Mouse (Mus musculus): ENCODE data around the gene Fam168a. TPM values are rescaled to one million over a fixed set of nuclear protein-coding genes. Genes with fewer than 3 reads are reported as not detected.
A peak's percentile ranks its signal among the peaks of the same experiment; 100 is the strongest.

The Fam168a gene
- 29.4 and 35.4 TPM in 2 replicates for polyA plus RNA-seq (2016; fragmentation: Nextera tagmentation; extraction: Ambion mirVana)

GRCm38 (mm10) chr7:100706143-100706841 is at the start of gene Fam168a:
Gene Fam168a, plus strand, starts transcription at chr7:100706635.
- H3K27me3 ChIP-seq (ENCODE audit: insufficient read depth, poor library complexity, severe bottlenecking) = no peaks in the 10 kb centered on the region
- 0% methylated on average over 35 of the region's 37 CpGs for WGBS

GRCm38 (mm10) chr7:100656739-100657138 is 49.7 kb upstream of the Fam168a start:
- Histone ChIP-seq H3K27me3 (ENCODE audit: insufficient read depth, poor library complexity, severe bottlenecking) (peaks cover 2% of the 10 kb centered on the region; the same call in 1 of the 2 replicates), H3K36me3 (no peaks in the 10 kb centered on the region), H3K27ac (peak overlapping the region; percentile 45), H3K4me3 (no peak overlapping the region), H3K4me1 (peaks cover 26% of the 10 kb centered on the region), H3K9me3 (no peaks in the 10 kb centered on the region)
- DNase-seq (ENCODE audit: low spot score) = peak; percentile 73
- 25% methylated on average over 5 of the region's 5 CpGs for WGBS

More at GRCm38 (mm10) chr7:100706143-100706841, at the start of gene Fam168a:
- Histone ChIP-seq H3K4me1 (peaks cover 14% of the 10 kb centered on the region), H3K9me3 (no peaks in the 10 kb centered on the region), H3K27ac (peak within 1 kb of the TSS; percentile 98), H3K4me3 (peak within 1 kb of the TSS; percentile 95), H3K36me3 (no peaks in the 10 kb centered on the region)
- peak; percentile 98 for DNase-seq (ENCODE audit: low spot score)

- DNase-seq (ENCODE audit: low spot score) = no peak
- Histone ChIP-seq H3K27ac (no peak overlapping the region), H3K4me1 (peaks cover 29% of the 10 kb centered on the region), H3K4me3 (peak overlapping the region; percentile 35; the same call in 1 of the 2 replicates), H3K36me3 (no peaks in the 10 kb centered on the region), H3K27me3 (ENCODE audit: insufficient read depth, poor library complexity, severe bottlenecking) (peaks cover 8% of the 10 kb centered on the region; the same call in 1 of the 2 replicates), H3K9me3 (no peaks in the 10 kb centered on the region)
- 30% methylated on average over 18 of the region's 18 CpGs for WGBS
Measured at GRCm38 (mm10) chr7:100658093-100658578, 48.3 kb upstream of the Fam168a start.

DNA sequence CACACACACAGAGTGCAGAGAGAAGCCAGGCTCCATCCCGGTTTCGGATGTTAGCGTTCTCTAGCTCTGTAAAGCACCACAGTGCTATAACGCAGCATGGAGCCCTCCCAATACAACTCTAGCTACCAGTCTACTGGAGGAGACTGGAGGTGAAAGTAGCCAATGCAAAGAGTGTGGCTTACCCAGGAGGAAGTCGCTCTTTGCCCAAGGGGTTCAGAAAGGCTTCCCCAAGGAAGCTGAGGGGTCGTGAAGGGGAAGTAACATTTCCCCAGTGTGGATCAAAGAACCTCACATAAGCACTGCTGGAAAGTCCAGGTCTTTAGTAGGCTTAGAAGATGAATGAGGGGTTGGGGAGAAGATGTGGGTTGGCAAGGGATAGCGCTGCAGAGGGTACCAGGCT is 45.2 kb upstream of the Fam168a start:
- H3K27ac ChIP-seq = no peak overlapping the region
- peaks cover 30% of the 10 kb centered on the region for H3K4me1 ChIP-seq
- WGBS = 83% methylated on average over 7 of the region's 7 CpGs
- no peak for DNase-seq (ENCODE audit: low spot score)
- peaks cover 8% of the 10 kb centered on the region; the same call in 1 of the 2 replicates for H3K27me3 ChIP-seq (ENCODE audit: insufficient read depth, poor library complexity, severe bottlenecking)
- no peaks in the 10 kb centered on the region for H3K36me3 ChIP-seq
- no peak overlapping the region for H3K4me3 ChIP-seq
- H3K9me3 ChIP-seq = no peaks in the 10 kb centered on the region

DNA sequence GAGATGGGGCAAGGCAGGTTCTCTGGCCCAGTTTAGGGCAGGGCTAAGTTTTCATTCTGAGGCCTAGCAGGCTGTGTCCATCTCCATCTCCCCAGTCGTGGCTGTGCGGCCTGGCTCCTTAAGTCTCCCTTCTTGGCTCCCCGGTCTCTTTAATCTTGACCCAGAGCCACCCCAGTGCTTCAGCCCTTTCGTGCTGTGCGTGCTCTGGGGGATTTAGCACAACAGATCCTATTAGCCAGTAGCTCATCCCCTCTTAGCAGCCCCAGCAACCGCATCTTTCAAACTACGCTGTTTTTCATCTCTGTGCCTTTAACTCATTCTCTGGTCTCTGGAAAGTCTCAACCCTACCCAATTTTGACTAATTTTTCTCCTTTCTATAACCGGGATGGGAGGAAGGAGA is 44.2 kb upstream of the Fam168a start, which contains the start of gene Plekhb1:
Plekhb1 (minus strand) TSS at position 184 of the 400 bp plus-strand sequence.
- no peaks in the 10 kb centered on the region for H3K36me3 ChIP-seq

DNA sequence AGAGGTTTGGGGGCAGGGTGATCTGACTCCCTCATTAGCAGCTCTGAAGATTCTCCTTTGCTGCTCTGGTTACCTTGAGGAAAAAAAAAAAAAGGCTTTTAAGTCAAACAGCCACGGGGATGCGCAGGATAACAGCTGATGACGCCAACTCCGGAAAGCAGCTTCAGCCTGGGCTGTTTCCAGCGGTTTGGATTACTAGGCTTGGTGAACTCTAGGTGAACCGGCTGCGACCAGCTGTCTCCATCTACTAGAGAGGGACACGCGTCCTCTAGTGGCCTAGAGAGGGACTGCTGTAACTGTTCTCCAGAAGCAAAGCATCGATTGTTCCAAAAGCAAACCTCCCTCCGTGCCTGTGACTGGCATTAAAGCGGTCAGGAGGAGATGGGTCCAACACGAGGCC is 43.2 kb upstream of the Fam168a start:
- peak; percentile 95 for DNase-seq (ENCODE audit: low spot score)
- Histone ChIP-seq H3K27me3 (ENCODE audit: insufficient read depth, poor library complexity, severe bottlenecking) (peaks cover 8% of the 10 kb centered on the region; the same call in 1 of the 2 replicates), H3K27ac (no peak overlapping the region), H3K4me3 (peak overlapping the region; percentile 35), H3K4me1 (peaks cover 21% of the 10 kb centered on the region), H3K36me3 (no peaks in the 10 kb centered on the region), H3K9me3 (no peaks in the 10 kb centered on the region)
- 2% methylated on average over 13 of the region's 13 CpGs for WGBS

More for the DNA sequence above, 44.2 kb upstream of the Fam168a start, which contains the start of gene Plekhb1:
- no peak within 1 kb of the TSS for H3K27ac ChIP-seq
- no peak for DNase-seq (ENCODE audit: low spot score)
- peaks cover 8% of the 10 kb centered on the region; the same call in 1 of the 2 replicates for H3K27me3 ChIP-seq (ENCODE audit: insufficient read depth, poor library complexity, severe bottlenecking)
- H3K4me3 ChIP-seq = peak within 1 kb of the TSS; percentile 35
- 71% methylated on average over 8 of the region's 8 CpGs for WGBS
- H3K9me3 ChIP-seq = no peaks in the 10 kb centered on the region
- H3K4me1 ChIP-seq = peaks cover 24% of the 10 kb centered on the region

DNA sequence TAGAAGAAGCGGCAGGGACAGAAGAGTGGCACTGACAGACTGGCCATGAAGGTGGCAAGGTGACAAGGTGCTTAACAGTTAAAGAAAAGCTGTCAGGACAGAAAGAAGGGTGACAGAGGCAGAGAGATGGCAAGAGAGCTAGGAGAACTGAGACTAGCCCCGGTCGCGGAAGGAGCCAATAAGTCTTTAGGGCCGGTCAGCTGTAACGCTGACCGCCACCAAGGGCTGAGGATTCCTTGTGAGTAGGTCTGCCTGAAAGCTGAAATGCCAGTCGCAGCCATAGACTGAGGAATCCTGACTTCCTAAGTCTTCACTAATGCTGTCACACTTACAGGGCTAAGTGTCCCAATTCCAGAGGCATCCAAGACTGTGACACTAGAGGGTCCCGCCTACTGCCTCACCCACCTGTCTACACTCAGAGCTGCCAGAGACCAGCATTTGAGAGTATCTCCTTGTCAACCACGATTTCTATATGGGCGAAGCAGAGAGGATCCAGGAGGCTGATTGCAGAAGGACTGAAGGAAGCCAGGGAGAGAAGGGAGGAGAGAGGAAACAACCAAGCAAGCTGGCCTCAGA is 42.6 kb upstream of the Fam168a start:
- 44% methylated on average over 11 of the region's 11 CpGs for WGBS
- DNase-seq (ENCODE audit: low spot score) = no peak
- peak overlapping the region; percentile 35 for H3K4me3 ChIP-seq
- H3K9me3 ChIP-seq = no peaks in the 10 kb centered on the region
- H3K27me3 ChIP-seq (ENCODE audit: insufficient read depth, poor library complexity, severe bottlenecking) = peaks cover 8% of the 10 kb centered on the region; the same call in 1 of the 2 replicates
- H3K36me3 ChIP-seq = no peaks in the 10 kb centered on the region
- peaks cover 23% of the 10 kb centered on the region for H3K4me1 ChIP-seq
- no peak overlapping the region for H3K27ac ChIP-seq

- no peak overlapping the region for H3K4me3 ChIP-seq
- H3K9me3 ChIP-seq = no peaks in the 10 kb centered on the region
- no peak overlapping the region for H3K27ac ChIP-seq
- peaks cover 9% of the 10 kb centered on the region; the same call in 1 of the 2 replicates for H3K4me1 ChIP-seq
- 0 out of 2 replicates have a peak, but pooled peaks cover 9% of the 10 kb centered on the region for H3K27me3 ChIP-seq (ENCODE audit: insufficient read depth, poor library complexity, severe bottlenecking)
- no peak for DNase-seq (ENCODE audit: low spot score)
- H3K36me3 ChIP-seq = no peaks in the 10 kb centered on the region
- WGBS = 72% methylated on average over 5 of the region's 5 CpGs
Measured at GRCm38 (mm10) chr7:100670646-100671045, 35.8 kb upstream of the Fam168a start.

DNA sequence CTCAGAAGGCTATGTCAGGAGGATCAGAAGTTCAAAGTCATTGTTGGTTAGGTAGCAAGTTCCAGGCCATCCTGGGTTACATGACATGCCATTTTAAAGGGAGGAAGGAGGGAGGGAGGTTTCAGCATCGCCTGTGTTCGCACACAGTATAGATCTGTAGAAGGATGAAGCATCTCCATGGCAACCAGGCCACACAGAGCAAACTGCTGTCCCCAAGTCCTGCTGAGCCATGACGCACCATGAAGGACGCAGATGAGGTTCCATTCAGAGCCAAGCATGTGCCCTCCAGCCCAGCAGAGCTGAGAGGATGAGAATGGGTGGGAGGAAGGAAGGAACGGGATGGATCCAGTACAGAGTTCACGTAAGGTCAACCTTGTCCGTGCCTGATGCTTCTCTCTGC is 33.0 kb upstream of the Fam168a start:
- Histone ChIP-seq H3K4me1 (peaks cover 8% of the 10 kb centered on the region; the same call in 1 of the 2 replicates), H3K36me3 (no peaks in the 10 kb centered on the region), H3K27ac (no peak overlapping the region), H3K9me3 (no peaks in the 10 kb centered on the region), H3K4me3 (no peak overlapping the region), H3K27me3 (ENCODE audit: insufficient read depth, poor library complexity, severe bottlenecking) (0 out of 2 replicates have a peak, but pooled peaks cover 9% of the 10 kb centered on the region)
- 81% methylated on average over 7 of the region's 7 CpGs for WGBS
- no peak for DNase-seq (ENCODE audit: low spot score)

- Histone ChIP-seq H3K4me1 (peaks cover 8% of the 10 kb centered on the region; the same call in 1 of the 2 replicates), H3K27me3 (ENCODE audit: insufficient read depth, poor library complexity, severe bottlenecking) (0 out of 2 replicates have a peak, but pooled peaks cover 9% of the 10 kb centered on the region), H3K4me3 (no peak overlapping the region), H3K9me3 (no peaks in the 10 kb centered on the region), H3K36me3 (no peaks in the 10 kb centered on the region), H3K27ac (no peak overlapping the region)
- WGBS = 55% methylated on average over 2 of the region's 2 CpGs
- no peak for DNase-seq (ENCODE audit: low spot score)
Measured at GRCm38 (mm10) chr7:100674941-100675340, 31.5 kb upstream of the Fam168a start.

GRCm38 (mm10) chr7:100678052-100678451 is 28.4 kb upstream of the Fam168a start:
- Histone ChIP-seq H3K4me3 (no peak overlapping the region), H3K36me3 (no peaks in the 10 kb centered on the region), H3K27ac (no peak overlapping the region), H3K9me3 (no peaks in the 10 kb centered on the region), H3K4me1 (peaks cover 8% of the 10 kb centered on the region; the same call in 1 of the 2 replicates), H3K27me3 (ENCODE audit: insufficient read depth, poor library complexity, severe bottlenecking) (0 out of 2 replicates have a peak, but pooled peaks cover 4% of the 10 kb centered on the region)
- 86% methylated on average over 5 of the region's 5 CpGs for WGBS
- DNase-seq (ENCODE audit: low spot score) = no peak

GRCm38 (mm10) chr7:100678948-100679880 is 27.2 kb upstream of the Fam168a start:
- 65% methylated on average over 15 of the region's 15 CpGs for WGBS
- no peaks in the 10 kb centered on the region for H3K27me3 ChIP-seq (ENCODE audit: insufficient read depth, poor library complexity, severe bottlenecking)
- H3K9me3 ChIP-seq = no peaks in the 10 kb centered on the region
- H3K4me3 ChIP-seq = no peak overlapping the region
- H3K36me3 ChIP-seq = no peaks in the 10 kb centered on the region
- no peak for DNase-seq (ENCODE audit: low spot score)
- H3K4me1 ChIP-seq = peaks cover 8% of the 10 kb centered on the region; the same call in 1 of the 2 replicates
- no peak overlapping the region for H3K27ac ChIP-seq

All from heart, embryonic 10.5 days (tissue).